Mouse (Mus musculus) lung, postnatal 0 days (tissue): ENCODE data around the gene Cyp26c1.

ENCODE experiments used
- CTCF ChIP-seq: IDR thresholded peaks from 2 replicates; pipeline ENCODE4 v1.5.1; 2016; ENCODE audit warnings: antibody characterized with exemption, mild to moderate bottlenecking
- EP300 ChIP-seq: IDR thresholded peaks from 2 replicates; pipeline ENCODE4 v1.6.1; 2016; ENCODE audit warnings: antibody characterized with exemption, mild to moderate bottlenecking, control low read depth

GRCm38 (mm10) chr19:37726585-37726984 is 41.2 kb downstream of the Cyp26c1 start:
- TF ChIP-seq EP300 (no peak), CTCF (no peak)
